Mouse (Mus musculus): ENCODE data around the gene Tshr. TPM values are rescaled to one million over a fixed set of nuclear protein-coding genes. Genes with fewer than 3 reads are reported as not detected.

Gene Tshr
- polyA plus RNA-seq, 1 experiment = not detected

- no peaks in the 10 kb centered on the region for H3K4me1 ChIP-seq (ENCODE audit: control insufficient read depth)
- H3K27me3 ChIP-seq (ENCODE audit: control insufficient read depth) = no peaks in the 10 kb centered on the region
- TF ChIP-seq TAL1 (IDR thresholded peaks at IDR 0.05; ENCODE audit: low read length) = no peak
- no peak for TF ChIP-seq GATA1 (IDR thresholded peaks at IDR 0.05; ENCODE audit: low read length)
- no peaks in the 10 kb centered on the region for H3K36me3 ChIP-seq (ENCODE audit: control insufficient read depth)
- no peak overlapping the region for H3K4me3 ChIP-seq (replicated peaks)
- no peaks in the 10 kb centered on the region for H3K9me3 ChIP-seq (ENCODE audit: control insufficient read depth, low read length)
Observed at GRCm38 (mm10) chr12:91412461-91413182, 28.3 kb downstream of the Tshr start.

DNA sequence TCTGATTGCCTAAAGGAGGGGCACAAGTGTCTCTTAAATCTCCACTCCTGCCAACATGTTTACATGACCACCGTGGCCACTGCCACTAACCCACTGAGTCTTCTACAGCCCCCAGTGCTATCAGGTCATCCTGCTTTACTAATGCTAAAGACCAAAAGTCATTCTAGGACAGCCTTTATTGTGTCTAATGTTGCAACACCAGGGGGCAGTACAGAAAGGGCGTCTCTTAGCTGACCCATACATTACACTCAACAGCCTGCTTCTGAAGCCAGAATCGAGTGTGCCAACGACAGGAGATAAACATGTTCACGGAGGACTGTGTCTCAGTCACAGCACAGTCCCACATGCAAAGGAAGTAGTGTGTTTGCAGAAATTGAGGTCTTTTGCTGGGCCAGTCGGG lies 30.7 kb downstream of the Tshr start:
- Histone ChIP-seq H3K4me3 (replicated peaks) (no peak overlapping the region), H3K27me3 (ENCODE audit: control insufficient read depth) (no peaks in the 10 kb centered on the region)

DNA sequence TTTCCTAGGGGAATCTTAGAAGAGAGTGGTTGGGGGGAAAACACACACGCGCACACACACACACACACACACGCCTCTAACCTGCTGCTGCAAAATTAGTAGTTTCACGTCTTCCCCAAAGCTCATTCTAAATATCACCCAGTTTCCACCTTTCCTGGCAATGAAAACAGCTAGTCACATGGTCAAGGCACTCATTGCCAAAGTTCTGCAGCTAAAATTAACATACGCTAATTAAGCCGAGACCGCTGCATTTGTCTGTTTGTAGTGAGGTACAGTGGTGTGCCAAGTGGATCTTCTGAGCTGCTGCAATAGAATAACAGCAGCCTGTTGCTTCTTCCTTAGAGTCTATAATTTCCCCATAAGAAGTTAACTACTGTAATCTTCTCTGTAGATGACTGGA lies 32.5 kb downstream of the Tshr start:
- no peak for TF ChIP-seq TAL1 (IDR thresholded peaks at IDR 0.05; ENCODE audit: low read length)
- no peak for TF ChIP-seq GATA1 (IDR thresholded peaks at IDR 0.05; ENCODE audit: low read length)
- H3K27me3 ChIP-seq (ENCODE audit: control insufficient read depth) = no peaks in the 10 kb centered on the region
- H3K4me3 ChIP-seq (replicated peaks) = no peak overlapping the region
- H3K9me3 ChIP-seq (ENCODE audit: control insufficient read depth, low read length) = no peaks in the 10 kb centered on the region
- no peaks in the 10 kb centered on the region for H3K36me3 ChIP-seq (ENCODE audit: control insufficient read depth)
- H3K4me1 ChIP-seq (ENCODE audit: control insufficient read depth) = no peaks in the 10 kb centered on the region

More for the DNA sequence above, 30.7 kb downstream of the Tshr start:
- Histone ChIP-seq H3K36me3 (ENCODE audit: control insufficient read depth) (no peaks in the 10 kb centered on the region), H3K4me1 (ENCODE audit: control insufficient read depth) (no peaks in the 10 kb centered on the region), H3K9me3 (ENCODE audit: control insufficient read depth, low read length) (no peaks in the 10 kb centered on the region)
- TF ChIP-seq TAL1 (IDR thresholded peaks at IDR 0.05; ENCODE audit: low read length) = no peak

- Histone ChIP-seq H3K4me1 (ENCODE audit: control insufficient read depth) (no peaks in the 10 kb centered on the region), H3K27me3 (ENCODE audit: control insufficient read depth) (no peaks in the 10 kb centered on the region), H3K9me3 (ENCODE audit: control insufficient read depth, low read length) (no peaks in the 10 kb centered on the region), H3K4me3 (replicated peaks) (no peak overlapping the region), H3K36me3 (ENCODE audit: control insufficient read depth) (no peaks in the 10 kb centered on the region)
- TF ChIP-seq GATA1 (IDR thresholded peaks at IDR 0.05; ENCODE audit: low read length) (no peak), TAL1 (IDR thresholded peaks at IDR 0.05; ENCODE audit: low read length) (no peak)
Observed at GRCm38 (mm10) chr12:91418791-91419190, 34.4 kb downstream of the Tshr start.

GRCm38 (mm10) chr12:91421272-91421671 lies 36.9 kb downstream of the Tshr start:
- Histone ChIP-seq H3K27me3 (ENCODE audit: control insufficient read depth) (no peaks in the 10 kb centered on the region), H3K36me3 (ENCODE audit: control insufficient read depth) (no peaks in the 10 kb centered on the region), H3K9me3 (ENCODE audit: control insufficient read depth, low read length) (no peaks in the 10 kb centered on the region), H3K4me1 (ENCODE audit: control insufficient read depth) (no peaks in the 10 kb centered on the region), H3K4me3 (replicated peaks) (no peak overlapping the region)
- TF ChIP-seq GATA1 (IDR thresholded peaks at IDR 0.05; ENCODE audit: low read length) (no peak), TAL1 (IDR thresholded peaks at IDR 0.05; ENCODE audit: low read length) (no peak)

DNA sequence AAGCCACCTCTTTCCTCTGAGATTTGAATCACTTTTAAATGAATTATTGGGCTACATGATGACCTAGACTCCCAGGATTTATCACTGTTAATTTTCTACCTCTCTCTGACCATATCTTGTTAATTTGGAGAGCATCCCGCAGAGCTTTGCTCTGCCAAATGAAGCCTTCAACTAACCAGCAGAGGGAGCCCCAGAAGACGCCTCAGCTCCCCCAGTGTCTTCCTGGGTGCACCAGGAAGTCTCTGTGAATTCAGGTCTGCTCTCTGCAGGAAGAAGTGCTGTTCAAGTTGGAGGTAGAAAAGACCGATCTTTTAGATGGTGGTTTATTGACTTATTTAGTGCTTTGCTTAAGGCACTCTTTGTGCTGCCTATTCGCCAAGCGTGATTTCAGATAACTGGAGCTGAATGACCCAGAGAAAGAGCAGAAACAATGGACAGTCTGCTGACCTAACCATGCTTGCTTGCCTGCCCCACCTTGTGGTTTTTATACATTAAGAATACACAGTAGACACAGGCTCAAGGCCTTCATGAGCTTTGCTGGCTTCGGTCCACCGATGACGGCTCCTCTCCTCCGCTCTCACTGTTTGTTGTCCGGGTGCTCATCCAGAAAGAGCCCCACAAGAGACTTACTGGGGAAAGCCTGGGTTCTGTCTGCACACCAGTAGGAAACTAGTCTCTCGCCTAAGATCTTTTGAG lies 38.9 kb downstream of the Tshr start:
- TF ChIP-seq GATA1 (IDR thresholded peaks at IDR 0.05; ENCODE audit: low read length) = no peak
- TF ChIP-seq TAL1 (IDR thresholded peaks at IDR 0.05; ENCODE audit: low read length) = no peak
- Histone ChIP-seq H3K36me3 (ENCODE audit: control insufficient read depth) (no peaks in the 10 kb centered on the region), H3K4me3 (replicated peaks) (no peak overlapping the region), H3K4me1 (ENCODE audit: control insufficient read depth) (no peaks in the 10 kb centered on the region), H3K9me3 (ENCODE audit: control insufficient read depth, low read length) (no peaks in the 10 kb centered on the region), H3K27me3 (ENCODE audit: control insufficient read depth) (no peaks in the 10 kb centered on the region)

GRCm38 (mm10) chr12:91426499-91426898 lies 42.1 kb downstream of the Tshr start:
- no peaks in the 10 kb centered on the region for H3K4me1 ChIP-seq (ENCODE audit: control insufficient read depth)
- no peaks in the 10 kb centered on the region for H3K27me3 ChIP-seq (ENCODE audit: control insufficient read depth)
- no peaks in the 10 kb centered on the region for H3K36me3 ChIP-seq (ENCODE audit: control insufficient read depth)
- H3K9me3 ChIP-seq (ENCODE audit: control insufficient read depth, low read length) = no peaks in the 10 kb centered on the region
- TF ChIP-seq GATA1 (IDR thresholded peaks at IDR 0.05; ENCODE audit: low read length) = no peak
- no peak for TF ChIP-seq TAL1 (IDR thresholded peaks at IDR 0.05; ENCODE audit: low read length)
- no peak overlapping the region for H3K4me3 ChIP-seq (replicated peaks)

DNA sequence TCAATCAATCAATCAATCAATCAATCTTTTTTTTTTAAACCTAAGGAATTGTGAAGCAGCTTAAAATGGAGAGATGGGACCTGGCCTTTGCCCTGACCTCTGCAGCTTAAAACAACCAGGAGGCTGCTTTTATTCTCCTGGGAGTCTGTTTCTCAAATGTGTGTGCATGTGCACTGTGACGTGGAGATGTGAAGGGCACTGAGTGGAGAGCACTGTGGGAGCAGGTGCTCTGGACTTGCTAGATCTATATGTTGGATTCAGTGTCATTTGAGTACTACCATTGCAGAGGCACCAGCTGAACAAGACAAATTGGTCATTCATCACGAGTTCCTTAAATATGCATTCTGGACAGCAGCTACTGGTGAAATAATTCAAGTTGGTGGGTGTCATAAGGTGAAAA lies 42.8 kb downstream of the Tshr start:
- Histone ChIP-seq H3K9me3 (ENCODE audit: control insufficient read depth, low read length) (no peaks in the 10 kb centered on the region), H3K27me3 (ENCODE audit: control insufficient read depth) (no peaks in the 10 kb centered on the region), H3K4me1 (ENCODE audit: control insufficient read depth) (no peaks in the 10 kb centered on the region), H3K36me3 (ENCODE audit: control insufficient read depth) (no peaks in the 10 kb centered on the region), H3K4me3 (replicated peaks) (no peak overlapping the region)
- no peak for TF ChIP-seq GATA1 (IDR thresholded peaks at IDR 0.05; ENCODE audit: low read length)
- TF ChIP-seq TAL1 (IDR thresholded peaks at IDR 0.05; ENCODE audit: low read length) = no peak

DNA sequence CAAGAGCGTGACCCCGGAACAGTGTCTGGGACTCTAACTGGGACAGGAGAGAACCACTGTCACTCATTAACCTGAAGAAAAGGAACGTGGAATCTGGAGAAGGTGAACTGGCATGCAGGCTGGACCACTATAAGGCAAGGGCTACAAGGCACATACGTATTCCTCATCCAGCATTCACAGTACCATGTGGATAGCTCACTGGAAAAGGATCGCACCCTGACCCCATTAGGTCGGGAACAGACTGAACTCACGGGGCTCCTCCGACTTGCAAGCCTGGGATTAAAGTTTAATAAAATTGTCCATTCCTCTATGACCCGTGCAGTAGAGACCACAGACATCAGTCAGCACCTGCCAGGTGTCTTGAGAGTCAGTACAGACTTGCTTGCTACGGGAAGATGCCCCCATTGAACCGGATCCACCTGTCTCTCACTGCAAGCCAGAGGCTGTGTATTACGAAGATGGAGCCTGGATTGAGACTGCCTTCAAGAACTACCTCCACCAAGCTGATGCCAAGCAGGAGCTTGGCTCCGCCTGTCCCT lies 97.9 kb downstream of the Tshr start:
- TF ChIP-seq GATA1 (IDR thresholded peaks at IDR 0.05; ENCODE audit: low read length) (no peak), TAL1 (IDR thresholded peaks at IDR 0.05; ENCODE audit: low read length) (no peak)
- peaks cover 12% of the 10 kb centered on the region for H3K9me3 ChIP-seq (ENCODE audit: control insufficient read depth, low read length)
- H3K4me3 ChIP-seq (replicated peaks) = no peak overlapping the region
- H3K27me3 ChIP-seq (ENCODE audit: control insufficient read depth) = no peaks in the 10 kb centered on the region
- H3K4me1 ChIP-seq (ENCODE audit: control insufficient read depth) = no peaks in the 10 kb centered on the region
- H3K36me3 ChIP-seq (ENCODE audit: control insufficient read depth) = no peaks in the 10 kb centered on the region

Measured in erythroblast, embryonic 14.5 days (primary cell).